Mouse (Mus musculus) layer of hippocampus, adult 2 months (tissue): ENCODE data around the gene Zbed4. TPM values are rescaled to one million over a fixed set of nuclear protein-coding genes. Genes with fewer than 3 reads are reported as not detected.

Experiments used
- DNase-seq, 2 experiments: peaks; one replicate each; pipeline ENCODE4 v3.0.0; 2022; ENCODE audit warnings: low spot score in 2 of 2
- H3K27ac ChIP-seq: fragments of 200-600 bp; 2 replicates; pipeline ENCODE4 v1.8.1; 2022
- H3K4me3 ChIP-seq: fragments of 200-600 bp; 2 replicates; pipeline ENCODE4 v1.8.1; 2022; ENCODE audit warnings: mild to moderate bottlenecking
- CTCF ChIP-seq: fragments of 200-600 bp; conservative IDR thresholded peaks from 2 replicates; pipeline ENCODE4 v1.8.1; 2022; ENCODE audit warnings: antibody characterized with exemption, mild to moderate bottlenecking, moderate library complexity
- total RNA-seq, 2 experiments: library from RNA; stranded (reverse); gene quantifications; 2 replicates each; pipeline ENCODE4 v1.2.3; 2021

Zbed4 gene
- total RNA-seq, 2 experiments from 2014 or later: 9.1 to 9.4 TPM

DNA sequence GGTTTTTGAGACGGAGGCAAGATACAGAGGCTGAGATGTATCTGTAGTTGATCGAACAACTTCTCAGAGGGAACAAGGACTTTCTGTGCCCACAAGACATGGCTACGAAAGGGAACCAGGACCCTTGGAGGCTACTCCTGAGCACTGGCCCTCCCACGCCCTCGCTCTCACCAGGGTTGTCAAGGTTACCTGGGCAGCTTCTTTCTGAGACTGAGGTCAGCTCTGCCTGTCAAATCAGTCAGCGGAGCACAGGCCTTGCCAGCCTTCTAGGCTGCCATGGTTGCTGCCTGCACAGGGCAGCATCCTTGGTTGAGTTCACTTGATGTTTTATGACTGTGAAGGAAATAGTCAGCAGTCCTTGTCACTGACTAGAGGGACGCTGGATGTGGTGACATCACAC lies 71.1 kb downstream of the Zbed4 start:
- no peak overlapping the region for H3K4me3 ChIP-seq
- TF ChIP-seq CTCF: no peak
- DNase-seq: no peak
- no peak overlapping the region for H3K27ac ChIP-seq

- no peak for TF ChIP-seq CTCF
- no peak overlapping the region for H3K4me3 ChIP-seq
- no peak overlapping the region for H3K27ac ChIP-seq
- no peak for DNase-seq
Observed at GRCm38 (mm10) chr15:88823376-88823775, 71.9 kb downstream of the Zbed4 start.

GRCm38 (mm10) chr15:88827466-88827865 lies 76.0 kb downstream of the Zbed4 start:
- Histone ChIP-seq H3K4me3 (no peak overlapping the region), H3K27ac (no peak overlapping the region)
- DNase-seq: no peak
- TF ChIP-seq CTCF: no peak

GRCm38 (mm10) chr15:88827991-88828799 lies 76.7 kb downstream of the Zbed4 start:
- Histone ChIP-seq H3K4me3 (no peak overlapping the region), H3K27ac (no peak overlapping the region)
- peak; percentile 53 for TF ChIP-seq CTCF
- DNase-seq: peak in 1 of 2 experiments; percentile 47

DNA sequence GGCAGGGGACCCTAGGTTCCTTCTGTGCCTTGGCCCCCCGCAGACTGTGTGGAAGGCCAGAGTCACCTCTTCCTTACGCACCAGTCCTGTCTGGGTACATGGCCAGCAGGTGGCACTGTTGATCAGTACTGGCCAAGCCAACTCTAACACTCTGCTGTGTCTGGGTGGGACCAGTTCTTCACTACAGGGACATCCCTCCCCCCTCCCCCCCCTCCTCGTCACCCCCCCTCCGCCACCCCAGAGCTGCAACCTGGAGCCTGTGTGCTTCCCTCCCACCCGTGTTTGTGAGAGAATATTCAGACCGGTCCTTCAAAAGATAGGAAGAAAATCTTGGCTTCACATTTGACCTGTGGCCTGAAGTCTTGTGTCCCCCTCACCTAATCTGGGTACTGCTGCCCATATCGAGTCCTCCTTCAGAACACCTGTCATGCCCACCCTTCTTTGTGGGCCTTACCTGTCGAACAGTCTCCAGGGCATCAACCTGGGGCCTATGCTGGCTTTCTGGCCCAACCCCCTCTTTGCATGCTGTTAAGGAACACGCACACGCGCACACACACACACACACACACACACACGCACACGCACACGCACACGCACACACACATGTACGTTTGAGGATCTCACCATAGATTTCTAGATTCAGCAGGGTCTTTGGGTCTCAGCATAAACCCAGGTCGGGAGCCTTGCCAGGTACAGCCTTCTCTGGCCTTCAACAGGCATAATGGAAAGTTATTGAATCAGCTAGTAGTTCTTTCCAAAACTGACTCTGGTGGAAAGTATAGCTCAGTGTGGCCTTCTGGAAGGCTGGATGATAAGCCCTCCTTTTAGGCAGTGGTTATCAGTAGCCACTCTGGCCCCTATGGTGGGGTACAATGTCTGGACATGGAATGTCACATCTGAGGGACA lies 77.6 kb downstream of the Zbed4 start:
- H3K27ac ChIP-seq: no peak overlapping the region
- no peak overlapping the region for H3K4me3 ChIP-seq
- peak; percentile 70 for TF ChIP-seq CTCF
- peak; percentile 82 to 90 for DNase-seq

GRCm38 (mm10) chr15:88829791-88830440 lies 78.5 kb downstream of the Zbed4 start:
- no peak for DNase-seq
- TF ChIP-seq CTCF: peak; percentile 32
- H3K4me3 ChIP-seq: no peak overlapping the region
- no peak overlapping the region for H3K27ac ChIP-seq

GRCm38 (mm10) chr15:88830696-88831095 lies 79.2 kb downstream of the Zbed4 start:
- TF ChIP-seq CTCF: no peak
- Histone ChIP-seq H3K4me3 (no peak overlapping the region), H3K27ac (no peak overlapping the region)
- DNase-seq: no peak

GRCm38 (mm10) chr15:88831482-88831881 lies 80.0 kb downstream of the Zbed4 start:
- H3K27ac ChIP-seq: no peak overlapping the region
- TF ChIP-seq CTCF: no peak
- H3K4me3 ChIP-seq: no peak overlapping the region
- DNase-seq: no peak

GRCm38 (mm10) chr15:88832536-88832935 lies 81.1 kb downstream of the Zbed4 start:
- no peak overlapping the region for H3K27ac ChIP-seq
- no peak for TF ChIP-seq CTCF
- H3K4me3 ChIP-seq: no peak overlapping the region
- no peak for DNase-seq

Other genes with a start within 250 kb of the Zbed4 start
- not detected for gene Zdhhc25, start 151.4 kb upstream of the Zbed4 start, total RNA-seq
- 10 to 100 TPM; 52.5 to 60.6 TPM for gene Brd1, start 17.4 kb upstream of the Zbed4 start, total RNA-seq
- gene Alg12, start 67.7 kb downstream of the Zbed4 start, total RNA-seq: 10 to 100 TPM; 10.1 to 13.3 TPM
- 10 to 100 TPM; 21.4 to 26.5 TPM for gene Creld2, start 68.0 kb downstream of the Zbed4 start, total RNA-seq
- 10 to 100 TPM; 29.9 to 37.9 TPM for gene Pim3, start 110.5 kb downstream of the Zbed4 start, total RNA-seq
- gene Ttll8, start 202.8 kb downstream of the Zbed4 start, total RNA-seq: 1 to 10 TPM; 1.5 to 2.0 TPM
- 100 to 1,000 TPM; 114 to 116 TPM for gene Mlc1, start 227.3 kb downstream of the Zbed4 start, total RNA-seq
- gene Mov10l1, start 231.2 kb downstream of the Zbed4 start, total RNA-seq: not detected